Mouse (Mus musculus) heart, adult 11 months (tissue): ENCODE measurements around the gene Bicra.

Experiments
- DNase-seq: peaks from one replicate; pipeline ENCODE4 v3.0.0; 2022

Bicra gene

DNA sequence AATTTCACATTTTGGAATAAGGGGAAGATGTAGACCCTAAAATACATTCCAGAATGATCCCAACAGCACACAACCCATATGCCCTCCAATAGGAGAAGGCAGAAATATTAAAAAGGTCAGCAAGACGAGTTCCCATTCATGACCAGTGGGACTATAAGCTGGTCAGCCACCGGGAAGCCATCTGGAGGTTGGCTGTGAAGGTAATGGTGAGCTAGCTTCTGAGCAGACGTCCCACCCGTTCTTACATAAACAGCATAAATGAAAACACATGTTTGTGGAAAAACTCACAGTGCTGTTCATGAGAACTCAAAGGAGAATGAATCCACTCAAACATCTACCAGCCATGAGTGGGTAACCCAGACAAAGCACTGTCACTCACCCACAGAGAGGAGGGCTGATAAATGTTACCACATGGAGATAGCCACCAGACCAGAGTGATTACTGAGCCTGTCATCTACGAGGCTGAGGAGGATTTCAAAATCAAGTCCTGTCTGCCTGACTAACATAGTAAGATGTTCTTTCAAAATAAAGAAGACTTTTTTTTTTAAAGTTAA lies 33.9 kb downstream of the Bicra start:
- DNase-seq: no peak

- peak; percentile 95 for DNase-seq
These were observed 35.0 kb downstream of the Bicra start for GRCm38 (mm10) chr7:16012576-16013263.

DNA sequence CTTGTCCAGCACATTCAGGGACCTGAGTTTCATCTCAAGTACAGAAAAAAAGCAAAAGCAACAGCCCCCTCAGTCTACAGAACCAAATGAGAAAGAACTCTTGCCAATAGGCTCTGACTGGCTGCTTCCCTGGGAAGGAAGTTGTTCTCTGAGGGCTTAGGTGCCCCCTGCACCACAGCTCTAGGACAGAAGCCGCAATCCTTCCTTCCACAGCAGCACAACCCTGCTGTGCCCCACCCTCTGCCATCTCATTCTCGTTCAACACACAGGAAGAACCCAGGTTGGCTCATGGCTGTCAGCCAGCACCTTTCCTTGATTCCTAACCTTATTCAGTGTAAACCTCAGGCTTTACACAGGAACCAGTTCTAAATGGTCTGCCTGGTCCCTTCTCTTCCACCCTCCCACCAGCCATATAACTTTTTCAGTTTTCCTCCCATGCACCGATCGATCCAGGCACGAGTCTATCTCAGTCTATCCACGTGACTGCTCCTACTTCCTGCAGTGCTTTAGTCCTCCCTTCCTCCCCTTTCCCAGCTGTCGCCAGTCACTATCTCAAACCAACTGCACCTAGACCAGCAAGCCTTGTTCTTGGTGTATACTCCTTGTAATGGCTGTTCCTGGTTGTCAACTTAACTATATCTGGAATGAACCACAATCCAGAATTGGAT lies 36.2 kb downstream of the Bicra start:
- peak; percentile 93 for DNase-seq

DNA sequence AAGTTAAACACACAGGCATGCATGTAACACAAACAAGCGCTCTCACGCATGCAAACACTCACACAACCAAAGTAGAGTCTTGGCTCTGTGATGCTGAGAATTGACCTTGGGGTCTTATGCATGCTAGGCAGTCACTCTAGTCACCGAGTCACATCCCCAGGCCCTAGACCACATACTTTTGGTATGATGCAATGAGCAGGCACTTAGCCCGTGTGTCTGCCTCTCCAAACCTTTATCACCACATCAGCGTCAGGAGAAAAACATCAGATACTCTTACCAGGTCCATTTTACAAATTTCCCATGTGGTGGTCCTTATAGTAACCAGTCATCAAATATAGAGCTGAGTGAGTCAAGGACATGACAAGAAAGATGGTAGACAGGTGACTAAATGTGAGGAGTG lies 37.1 kb downstream of the Bicra start:
- peak; percentile 91 for DNase-seq

GRCm38 (mm10) chr7:16009636-16010035 lies 38.1 kb downstream of the Bicra start:
- no peak for DNase-seq

- DNase-seq: no peak
These were observed 42.7 kb downstream of the Bicra start for GRCm38 (mm10) chr7:16005020-16005419.

DNA sequence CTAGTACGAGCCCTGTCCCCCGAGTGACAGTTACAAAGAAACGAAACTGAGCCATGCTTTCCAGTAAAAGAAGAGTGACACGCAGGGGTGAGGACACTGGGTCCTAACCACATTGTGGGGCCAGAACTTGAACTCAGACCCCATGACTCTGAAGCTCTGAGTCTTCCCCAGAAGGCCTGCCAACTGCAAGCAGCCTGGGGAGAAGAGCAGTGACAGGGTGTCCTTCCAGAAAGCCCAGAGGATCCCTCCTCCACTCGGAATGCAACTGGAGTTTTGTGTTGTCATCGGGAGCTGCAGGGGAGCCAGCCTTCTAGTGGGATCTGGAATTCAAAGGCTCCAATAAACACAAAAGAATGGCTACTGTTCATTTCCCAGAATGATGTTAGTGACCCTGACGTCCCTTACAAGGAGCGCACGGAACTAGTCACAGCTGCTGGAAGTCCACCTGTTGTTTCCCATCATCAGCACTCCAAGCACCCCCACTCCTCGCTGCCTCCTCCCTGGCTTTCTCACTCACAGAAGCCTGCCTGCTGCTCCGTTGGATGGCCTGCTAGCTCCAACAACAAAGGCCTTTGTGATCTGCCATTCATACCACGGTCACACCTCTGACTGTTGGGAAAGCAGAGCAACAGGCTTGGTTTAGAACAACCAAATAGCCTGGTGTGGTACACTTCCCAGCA lies 43.4 kb downstream of the Bicra start:
- peak; percentile 94 for DNase-seq

DNA sequence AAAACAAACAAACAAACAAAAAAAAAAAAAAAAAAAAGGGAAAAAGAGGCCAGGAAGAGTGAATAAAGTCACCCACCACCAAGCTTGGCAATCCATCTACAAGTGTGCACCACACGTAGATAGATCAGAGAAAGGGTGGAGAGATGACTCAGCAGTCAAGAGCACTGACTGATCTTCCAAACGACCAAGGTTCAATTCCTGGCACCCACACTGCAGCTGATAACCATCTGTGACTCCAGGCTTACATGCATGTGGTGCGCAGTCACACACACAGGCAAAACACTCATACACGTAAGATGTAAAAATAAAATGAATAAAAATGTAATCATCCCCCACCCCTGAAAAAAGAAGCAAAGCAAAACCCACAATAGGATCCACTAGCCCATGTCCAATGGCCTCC lies 44.7 kb downstream of the Bicra start:
- DNase-seq: no peak

DNA sequence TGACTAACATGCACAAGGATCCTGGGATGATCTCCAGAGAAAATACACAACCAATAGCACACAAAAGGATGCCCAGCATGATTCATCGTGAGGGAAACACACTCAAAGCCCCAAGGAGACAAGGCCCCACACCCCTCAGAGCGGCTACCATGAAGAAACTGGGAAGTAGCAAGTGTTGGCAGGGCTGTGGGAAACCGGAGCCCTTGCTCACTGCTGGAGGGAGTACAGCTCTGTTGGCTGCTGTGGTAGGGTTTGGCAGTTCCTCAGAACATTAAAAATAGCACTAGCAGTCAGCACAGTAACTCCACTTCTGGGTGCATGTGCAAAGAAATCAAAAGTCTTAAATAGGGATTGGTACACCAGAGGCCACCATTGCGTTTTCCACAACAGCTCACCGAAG lies 45.5 kb downstream of the Bicra start:
- peak; percentile 99 for DNase-seq

DNA sequence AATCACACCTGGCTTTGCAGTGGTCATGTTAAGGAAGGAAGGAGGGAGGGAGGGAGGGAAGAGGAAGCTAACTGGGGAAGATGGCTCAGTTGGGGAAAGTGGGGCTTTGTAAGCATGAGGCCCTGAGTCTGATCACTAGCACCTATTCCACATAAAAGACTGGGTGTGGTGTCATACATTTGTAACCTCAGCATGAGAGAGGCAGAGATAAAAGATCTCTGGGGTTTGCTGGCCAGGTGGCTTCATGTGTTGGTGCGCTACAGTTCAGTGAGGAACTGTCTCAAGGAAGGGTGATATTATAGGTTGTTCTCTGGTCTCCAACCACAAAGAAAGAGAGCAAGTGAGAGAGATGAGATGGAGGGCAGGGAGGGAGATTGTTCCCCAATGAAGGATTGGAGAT lies 46.0 kb downstream of the Bicra start:
- no peak for DNase-seq

DNA sequence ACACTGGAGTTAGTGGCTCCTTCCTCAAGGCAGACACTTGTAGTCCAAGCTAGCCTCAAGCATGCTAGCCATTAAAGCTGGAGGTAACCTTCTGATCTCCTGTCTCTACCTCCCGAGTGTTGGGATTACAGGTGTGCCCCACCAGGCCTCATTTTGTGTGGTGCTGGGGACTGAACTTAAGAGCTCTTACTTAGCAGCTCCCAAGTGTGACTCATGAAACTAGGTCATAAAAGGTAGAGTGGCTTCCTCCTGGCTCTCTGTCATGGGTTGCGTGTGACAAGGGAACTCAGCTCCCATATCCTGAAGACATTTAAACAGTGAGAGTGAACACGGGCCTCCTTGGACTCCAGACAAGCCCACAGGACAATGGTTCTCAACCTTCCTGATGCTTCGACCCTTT lies 53.9 kb downstream of the Bicra start:
- no peak for DNase-seq

GRCm38 (mm10) chr7:15993152-15993551 lies 54.6 kb downstream of the Bicra start:
- no peak for DNase-seq

DNA sequence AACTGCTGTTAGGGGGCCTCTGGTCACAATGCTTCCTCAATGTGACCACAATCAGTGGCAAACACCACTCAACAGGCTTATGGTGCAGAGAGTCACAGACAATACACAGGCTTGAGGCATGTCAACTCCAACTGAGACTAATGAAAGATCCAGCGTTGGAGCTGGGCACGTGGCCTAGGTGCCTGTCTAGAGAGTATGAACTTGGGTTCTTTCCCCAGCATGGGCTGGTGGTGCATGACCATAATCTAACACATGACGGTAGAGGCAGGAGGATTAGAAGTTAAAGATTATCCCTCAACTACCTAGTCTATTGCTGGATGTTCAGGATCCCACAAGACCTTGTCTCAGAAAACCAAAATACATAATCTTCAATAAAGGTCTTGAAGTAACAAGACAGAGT lies 56.0 kb downstream of the Bicra start:
- DNase-seq: no peak

- no peak for DNase-seq
These were observed 59.9 kb downstream of the Bicra start for GRCm38 (mm10) chr7:15987661-15988356.

DNA sequence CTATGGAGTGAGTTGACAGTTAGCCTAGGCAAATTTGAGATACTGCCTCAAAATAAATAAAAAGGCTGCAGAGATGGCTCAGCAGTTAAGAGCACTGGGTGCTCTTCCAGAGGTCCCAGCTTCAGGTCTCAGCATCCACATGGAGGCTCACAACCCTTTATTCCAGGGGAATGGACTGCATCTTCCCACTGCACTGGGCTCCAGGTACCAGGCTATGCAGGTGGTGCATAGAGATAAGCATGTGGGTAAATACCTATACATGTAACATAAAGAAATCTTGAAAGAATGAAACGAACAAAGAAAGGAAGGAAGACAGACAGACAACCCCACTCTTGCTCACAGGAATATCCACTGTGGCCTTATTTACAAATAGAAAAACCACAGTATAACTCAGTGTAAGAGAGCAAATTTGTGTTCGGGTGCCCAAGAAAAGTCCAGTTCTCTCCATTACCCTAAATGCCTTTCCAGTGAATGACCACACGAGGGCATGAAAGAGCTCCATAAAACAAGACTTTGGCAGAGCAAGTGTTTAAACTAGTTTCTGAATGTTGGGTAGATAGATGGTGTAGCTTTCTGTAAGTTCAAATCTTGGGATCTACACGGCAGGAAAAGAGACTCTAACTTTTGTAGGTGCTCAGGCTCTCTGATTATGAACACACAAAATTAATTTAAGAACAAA lies 64.9 kb downstream of the Bicra start:
- no peak for DNase-seq

DNA sequence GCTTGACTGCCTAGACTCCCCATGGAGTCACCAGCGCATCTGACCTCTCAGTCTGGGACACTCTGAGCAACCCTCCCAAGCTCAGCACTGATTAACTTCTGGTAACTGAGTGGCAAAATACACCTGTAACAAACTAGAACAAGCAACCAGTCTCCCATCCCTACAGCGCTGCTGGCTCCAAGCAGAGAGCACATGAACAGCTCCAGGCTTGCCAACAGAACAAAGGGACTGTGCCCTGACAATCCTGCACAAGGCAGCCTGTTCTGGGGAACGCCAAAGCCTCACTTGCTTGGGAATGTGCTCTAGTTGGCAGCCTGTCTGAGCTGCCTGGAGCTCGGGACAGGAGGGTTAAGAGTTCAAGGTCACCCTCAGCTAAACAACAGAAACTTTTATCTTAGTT lies 66.2 kb downstream of the Bicra start:
- DNase-seq: peak; percentile 98

DNA sequence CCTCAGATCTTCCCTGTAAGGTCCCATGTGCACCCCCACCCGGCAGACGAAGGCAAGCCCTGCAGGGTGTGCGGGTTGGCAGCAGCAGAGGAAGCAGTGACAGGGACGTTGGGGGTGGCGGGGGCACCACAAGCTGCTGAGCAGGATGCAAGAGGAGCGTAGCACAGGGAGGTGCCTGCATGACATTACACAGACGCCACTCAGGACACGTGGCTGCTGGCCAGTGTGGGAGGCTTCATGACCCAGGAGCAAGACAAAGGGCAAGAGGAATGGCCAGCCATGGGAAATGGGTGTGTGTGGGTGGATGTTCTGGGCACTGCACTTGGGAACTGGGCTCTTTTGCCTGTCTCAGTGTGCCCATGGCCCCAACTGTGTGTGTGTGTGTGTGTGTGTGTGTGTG lies 67.5 kb downstream of the Bicra start:
- DNase-seq: peak; percentile 97

DNA sequence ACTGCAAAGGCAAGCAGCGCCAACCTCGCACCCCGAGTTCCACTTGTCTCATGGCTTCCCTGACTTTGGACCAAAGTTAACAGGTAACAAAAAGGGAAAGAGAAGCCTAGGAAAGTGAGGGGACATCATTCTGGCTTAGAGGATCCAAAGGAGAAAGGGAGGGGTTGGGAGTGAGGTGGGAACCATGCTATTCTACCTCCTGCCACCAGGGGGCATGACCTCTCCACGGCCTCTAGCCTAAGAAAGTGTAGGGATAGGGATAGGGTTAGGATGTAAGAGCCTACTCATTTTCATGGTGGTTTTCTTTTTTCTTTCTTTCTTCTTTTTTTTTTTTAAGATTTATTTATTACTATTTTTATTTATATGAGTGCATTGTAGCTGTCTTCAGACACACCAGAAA lies 71.8 kb downstream of the Bicra start:
- DNase-seq: peak; percentile 96

- DNase-seq: no peak
These were observed 72.3 kb downstream of the Bicra start for GRCm38 (mm10) chr7:15975451-15975850.

DNA sequence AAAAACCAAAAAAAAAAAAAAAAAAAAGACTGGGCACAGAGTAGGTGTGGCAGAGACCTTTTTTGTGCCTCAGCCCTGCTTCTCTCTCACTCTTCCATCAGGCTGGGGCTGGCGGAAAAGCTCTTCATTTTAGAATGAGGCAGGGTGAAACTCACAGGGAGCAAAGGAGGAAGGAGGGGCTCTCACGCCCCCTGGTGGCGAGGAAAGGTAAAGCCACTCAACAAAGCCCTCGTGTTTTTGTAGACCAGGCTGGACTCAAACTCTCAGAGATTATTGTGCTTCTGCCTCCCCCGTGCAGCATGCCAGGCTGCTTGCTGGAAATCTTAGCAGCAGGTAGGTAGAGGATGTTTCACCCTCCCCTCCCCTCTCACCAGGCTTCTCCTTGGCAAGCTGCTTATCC lies 73.0 kb downstream of the Bicra start:
- DNase-seq: peak; percentile 97

- DNase-seq: no peak
These were observed 75.5 kb downstream of the Bicra start for GRCm38 (mm10) chr7:15972247-15972646.

DNA sequence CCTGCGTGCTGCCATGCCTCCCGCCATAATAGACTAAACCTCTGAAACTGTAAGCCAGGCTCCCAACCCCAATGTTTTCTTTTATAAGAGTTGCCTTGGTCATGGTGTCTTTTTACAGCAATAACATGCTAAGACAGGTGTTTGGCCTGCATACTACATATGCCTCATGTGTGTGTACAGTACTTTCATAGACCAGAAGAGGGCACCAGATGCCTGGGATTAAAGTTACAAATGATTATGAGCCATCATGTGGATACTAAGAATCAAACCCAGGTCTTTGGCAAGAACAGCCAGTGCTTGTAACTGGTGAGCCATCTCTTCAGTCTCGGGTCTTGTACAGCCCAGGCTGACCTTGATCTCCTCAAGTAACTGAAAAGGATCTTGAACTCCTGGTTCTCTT lies 78.0 kb downstream of the Bicra start:
- no peak for DNase-seq

GRCm38 (mm10) chr7:15968322-15968721 lies 79.4 kb downstream of the Bicra start:
- DNase-seq: peak; percentile 90
